Mouse (Mus musculus): ENCODE measurements around the gene Sult1c1.
"Not testable (repeated sequence)": the region's sequence is repeated elsewhere in the genome, so short reads cannot be mapped to it uniquely, and the experiment has no call there.

The Sult1c1 gene

DNA sequence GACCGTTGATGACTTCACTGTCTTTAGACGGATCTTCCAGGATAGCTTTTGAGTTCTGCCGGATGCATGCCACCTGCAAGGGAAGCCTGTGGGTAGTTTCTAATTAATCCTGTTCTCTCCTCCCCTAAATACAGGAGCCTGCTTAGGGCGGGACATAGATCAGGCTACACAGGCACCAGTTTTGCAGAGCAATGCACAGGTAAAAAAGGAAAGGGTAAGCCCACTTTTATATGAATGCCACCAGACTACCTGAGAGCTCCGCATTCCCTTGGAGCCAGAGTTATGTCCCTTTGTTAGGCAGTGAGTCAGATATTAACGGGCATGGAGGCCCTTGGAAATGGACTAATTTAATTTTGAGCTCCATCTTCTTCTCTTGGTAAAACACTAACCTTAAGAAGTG, at the start of gene Sult1c1:
TSS of gene Sult1c1 (minus strand) at position 101 of the 400 bp plus-strand sequence.
- no peak for DNase-seq

DNA sequence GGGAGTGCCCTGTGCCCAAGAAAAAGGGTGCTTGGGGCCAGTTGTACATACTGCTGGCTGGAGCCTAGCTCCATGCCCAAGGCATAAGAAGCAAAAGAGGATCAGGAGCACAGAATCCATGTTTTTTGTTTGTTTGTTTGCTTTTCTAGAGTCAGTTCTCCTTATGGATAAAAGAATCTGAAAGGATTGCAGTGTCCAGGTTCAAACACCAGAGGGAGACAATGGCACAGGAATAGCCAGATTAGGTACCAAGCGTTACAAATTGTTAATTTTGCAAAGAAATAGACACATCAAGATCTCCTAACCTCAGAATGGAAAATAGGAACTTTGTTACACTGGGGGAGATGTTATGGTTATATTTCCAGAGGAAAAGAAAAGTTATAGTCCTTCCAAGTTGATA, 23.7 kb upstream of the Sult1c1 start:
- DNase-seq: peak; percentile 26

DNA sequence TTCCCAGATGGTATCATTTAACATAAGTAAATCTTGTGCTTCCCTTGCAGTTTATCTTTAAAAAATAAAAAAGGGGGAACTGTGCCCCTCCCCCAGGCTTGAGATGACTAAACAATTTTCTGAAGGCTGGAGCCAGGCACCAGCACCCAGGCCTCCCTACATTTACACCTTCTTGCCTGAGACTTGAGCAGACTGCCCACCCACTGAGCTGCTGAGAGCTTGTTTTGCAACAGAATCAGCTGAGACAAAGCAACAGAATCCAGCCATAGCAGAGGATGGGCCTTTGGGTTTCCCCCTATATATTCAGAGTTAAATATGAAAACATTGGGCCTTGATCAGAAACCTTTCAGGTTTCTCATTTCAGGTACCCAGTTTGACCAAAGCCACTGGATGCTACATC, 20.7 kb upstream of the Sult1c1 start:
- DNase-seq: no peak

DNA sequence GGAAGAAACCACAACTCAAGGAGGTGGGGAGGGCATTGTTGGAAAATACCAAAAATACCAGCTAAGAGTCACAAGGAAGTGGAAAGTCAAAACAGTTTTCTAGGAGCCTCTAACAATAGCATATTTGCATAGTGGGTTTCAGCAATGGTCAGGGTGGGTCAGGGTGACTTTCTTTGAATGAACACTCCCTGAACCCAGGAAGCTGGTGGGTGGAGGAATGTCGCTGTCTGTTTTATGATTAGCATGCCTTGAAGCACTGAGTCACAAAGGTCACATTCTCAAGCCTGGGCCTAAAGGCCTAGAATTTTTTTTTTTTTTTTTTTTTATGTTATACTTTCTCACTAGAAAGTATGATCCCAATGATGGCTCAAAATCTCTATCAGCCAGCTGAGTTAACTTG, 20.1 kb upstream of the Sult1c1 start:
- not testable (repeated sequence) for DNase-seq

DNA sequence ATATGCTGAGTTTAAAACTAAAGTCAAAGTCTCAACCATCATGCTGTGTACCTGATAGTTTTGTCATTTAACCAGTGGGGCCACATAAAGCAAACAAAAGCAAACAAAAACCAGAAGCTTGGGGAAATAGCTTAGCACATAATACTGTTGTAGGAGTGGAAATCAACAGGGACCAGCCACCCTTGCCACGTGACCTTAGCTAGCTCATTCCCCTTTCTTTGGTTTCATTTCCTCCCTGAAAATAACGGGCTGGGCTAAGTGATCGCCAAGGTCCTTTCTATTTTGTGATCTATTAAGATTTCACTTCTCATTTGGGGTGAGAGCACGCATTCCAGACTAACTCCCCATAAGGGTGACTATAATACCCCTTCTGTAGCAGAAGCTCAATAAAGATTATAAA, 13.0 kb upstream of the Sult1c1 start:
- DNase-seq: no peak

DNA sequence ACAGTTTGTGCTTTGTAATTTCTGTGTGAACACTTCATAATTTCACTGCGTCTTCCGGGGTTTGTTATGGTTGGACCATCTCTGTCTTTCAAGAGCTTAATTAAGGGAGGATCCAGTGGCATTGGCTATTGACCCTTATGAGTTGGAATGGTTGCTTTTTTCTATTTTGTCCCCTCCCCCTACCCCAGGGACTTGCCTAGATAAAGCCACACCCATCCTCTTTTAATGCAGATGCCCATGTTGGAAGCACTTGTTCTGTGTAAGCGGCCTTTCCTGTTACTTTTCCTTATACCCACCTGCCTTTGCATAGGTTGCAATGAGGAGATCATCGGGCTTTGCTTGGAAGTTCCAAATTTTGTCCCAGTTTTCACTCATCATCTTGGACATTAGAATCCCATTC, 16.9 kb downstream of the Sult1c1 start:
- no peak for DNase-seq

DNA sequence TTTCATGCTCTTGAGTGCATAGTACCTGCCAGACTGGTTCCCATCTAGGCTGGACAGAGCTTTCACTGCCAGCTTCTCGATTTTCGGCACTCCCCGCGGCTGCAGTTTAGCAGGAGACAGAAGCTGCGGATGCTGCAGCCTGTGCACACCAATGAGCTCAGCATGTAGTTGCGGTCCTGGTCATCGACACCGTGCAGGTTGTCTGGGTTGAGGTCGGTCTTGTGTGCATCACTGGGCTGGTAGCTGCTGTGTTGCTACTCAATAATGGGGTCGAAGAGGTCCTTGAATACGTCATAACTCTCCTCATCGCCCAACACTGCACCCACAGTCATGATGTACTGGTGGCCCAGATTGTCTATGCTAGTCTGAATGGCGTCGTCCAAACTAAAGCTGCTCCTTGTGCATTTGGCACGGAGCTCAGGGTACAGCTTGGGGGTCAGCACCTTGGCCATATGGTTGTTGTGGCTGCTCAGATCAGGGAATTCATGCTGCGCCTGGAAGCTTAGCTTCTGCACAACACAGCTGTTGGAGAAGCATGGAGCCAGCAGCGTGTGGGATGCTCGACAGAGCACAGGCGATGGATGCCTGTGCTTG, 48.8 kb downstream of the Sult1c1 start:
- no peak for DNase-seq

DNA sequence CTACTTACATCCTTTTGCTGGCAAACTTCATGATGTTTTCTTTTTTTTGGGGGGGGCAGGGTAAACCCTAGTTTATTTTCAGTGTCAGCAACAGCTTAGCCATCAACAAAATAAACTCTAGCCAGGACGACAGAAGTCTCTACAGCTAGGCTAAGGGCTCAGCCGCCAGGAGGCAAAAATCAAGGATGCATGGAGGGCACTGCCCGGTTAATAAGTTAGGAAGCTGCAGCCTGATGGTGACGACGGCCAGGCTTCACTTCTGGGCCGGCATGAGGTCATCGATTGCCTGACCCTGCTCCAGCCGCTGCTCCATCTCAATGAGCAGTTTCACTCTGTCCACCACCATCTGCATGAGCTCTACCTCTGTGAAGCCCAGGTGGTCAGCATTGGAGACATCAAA, 49.7 kb downstream of the Sult1c1 start:
- no peak for DNase-seq
